Mouse (Mus musculus): ENCODE results near the gene Mrpl43. TPM values are rescaled to one million over a fixed set of nuclear protein-coding genes. Genes with fewer than 3 reads are reported as not detected.

Mrpl43 gene
- polyA plus RNA-seq (2015; fragmentation: Nextera tagmentation; extraction: Ambion mirVana) = 54.7 and 55.8 TPM in 2 replicates

GRCm38 (mm10) chr19:45005957-45006712 is at the start of gene Mrpl43:
Mrpl43 (minus strand) TSS chr19:45006442.

DNA sequence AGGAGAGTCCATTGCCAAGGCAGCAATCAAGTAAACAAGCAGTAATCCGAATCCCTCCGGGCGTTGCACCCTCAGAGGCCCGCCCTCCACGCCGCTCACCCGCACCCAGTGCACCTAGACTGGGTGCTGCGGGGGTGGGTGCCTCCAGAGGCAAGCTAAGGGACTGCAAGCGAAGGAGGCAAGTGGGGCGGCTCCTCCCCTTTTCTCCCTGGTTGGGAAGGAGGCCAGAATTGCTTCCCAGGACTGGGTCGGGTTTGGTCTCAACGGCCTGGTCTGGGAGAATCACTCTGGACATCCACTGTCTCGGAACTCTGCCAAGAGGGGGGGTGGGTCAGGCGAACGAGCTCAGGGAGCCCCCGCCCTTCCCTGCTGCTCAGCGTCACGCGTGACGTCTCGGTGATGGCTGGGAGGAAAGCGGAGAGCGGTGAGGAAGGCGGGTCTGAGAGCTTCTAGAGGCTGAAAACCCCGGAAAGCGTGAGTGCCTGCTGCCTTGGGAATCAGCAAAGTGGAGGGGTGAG is 41.2 kb upstream of the Mrpl43 start, which contains the start of gene Sfxn3:
Gene Sfxn3, plus strand, starts transcription at position 87 of the 518 bp plus-strand sequence.

GRCm38 (mm10) chr19:45045651-45046050 is 39.4 kb upstream of the Mrpl43 start, which contains the start of gene Pdzd7:
Pdzd7 (minus strand) TSS chr19:45045717.

DNA sequence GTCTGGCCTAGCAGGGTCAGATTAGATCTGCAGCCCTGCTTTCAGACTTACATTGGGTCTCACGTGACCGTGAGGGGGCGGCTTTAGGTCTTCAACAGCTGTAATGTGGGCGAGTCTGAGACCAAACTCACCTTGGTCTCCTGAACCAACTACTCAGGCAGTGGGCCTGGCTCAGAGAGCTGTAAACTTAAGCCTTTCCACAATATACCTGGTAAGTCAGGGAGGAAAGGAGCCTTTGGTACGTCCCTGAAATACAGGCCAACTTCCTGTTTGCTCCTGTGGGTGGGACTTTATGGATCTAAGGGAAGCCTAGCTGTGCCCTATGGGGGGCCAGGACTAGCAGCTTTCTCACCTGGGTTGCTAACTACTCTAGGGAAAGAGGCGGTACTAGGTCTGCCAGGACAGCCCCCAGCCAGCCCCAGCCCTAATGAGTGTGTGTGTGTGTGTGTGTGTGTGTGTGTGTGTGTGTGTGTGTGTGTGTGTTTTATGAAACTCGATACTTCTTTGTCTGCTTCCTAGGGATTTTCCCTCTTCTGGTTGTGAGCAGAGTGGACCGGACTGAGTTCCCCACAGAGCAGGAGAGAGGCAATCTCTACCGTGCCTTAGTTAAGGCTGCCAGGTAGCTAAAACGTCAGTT is 8.2 kb upstream of the Mrpl43 start, which contains the start of gene Lzts2:
Gene Lzts2, plus strand, starts transcription at position 80 of the 637 bp plus-strand sequence.

DNA sequence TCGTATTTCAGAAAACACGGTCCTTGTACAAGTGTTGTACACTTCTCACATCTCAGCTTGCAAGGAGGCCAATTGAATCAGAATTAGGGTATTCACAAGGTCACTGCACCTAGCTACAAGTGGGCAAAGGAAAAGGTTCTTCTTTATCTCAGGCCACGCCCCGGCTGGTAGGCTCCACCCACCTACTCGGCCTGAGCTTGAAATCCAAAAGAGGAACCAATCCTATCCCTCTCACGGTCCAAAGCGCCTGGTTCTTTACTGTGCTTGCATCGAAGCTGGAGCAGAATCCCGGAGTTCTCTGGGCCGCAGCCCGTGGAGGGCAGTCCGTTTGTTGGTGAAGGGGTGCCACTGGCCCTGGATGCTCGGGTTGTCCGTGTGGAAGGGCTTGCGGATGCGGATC is 798 bp downstream of the Mrpl43 start, which contains the start of gene Twnk:
Gene Twnk, plus strand, starts transcription at position 220 of the 400 bp plus-strand sequence.

GRCm38 (mm10) chr19:44988831-44989566 is 17.2 kb downstream of the Mrpl43 start, which contains the start of gene Sema4g:
Sema4g (plus strand) TSS chr19:44989101.

Other genes starting within 250 kb of the Mrpl43 start
- 14.2 and 15.9 TPM in 2 replicates for gene Slf2, start 75.3 kb downstream of the Mrpl43 start, polyA plus RNA-seq (2015; fragmentation: Nextera tagmentation; extraction: Ambion mirVana)
- 0.79 and 1.2 TPM in 2 replicates for gene Sema4g, start 17.3 kb downstream of the Mrpl43 start, polyA plus RNA-seq (2015; fragmentation: Nextera tagmentation; extraction: Ambion mirVana)
- 7.5 and 7.7 TPM in 2 replicates for gene Twnk, start 779 bp downstream of the Mrpl43 start, polyA plus RNA-seq (2015; fragmentation: Nextera tagmentation; extraction: Ambion mirVana)
- gene Lzts2, start 8.0 kb upstream of the Mrpl43 start, polyA plus RNA-seq (2015; fragmentation: Nextera tagmentation; extraction: Ambion mirVana) = 49.2 and 50.8 TPM in 2 replicates
- 0.19 and 0.25 TPM in 2 replicates for gene Pdzd7, start 39.3 kb upstream of the Mrpl43 start, polyA plus RNA-seq (2015; fragmentation: Nextera tagmentation; extraction: Ambion mirVana)
- gene Sfxn3, start 41.1 kb upstream of the Mrpl43 start, polyA plus RNA-seq (2015; fragmentation: Nextera tagmentation; extraction: Ambion mirVana) = 50.3 and 53.7 TPM in 2 replicates
- 10.8 and 11.4 TPM in 2 replicates for gene Kazald1, start 68.8 kb upstream of the Mrpl43 start, polyA plus RNA-seq (2015; fragmentation: Nextera tagmentation; extraction: Ambion mirVana)
- not detected in 2 replicates for gene Tlx1, start 144.2 kb upstream of the Mrpl43 start, polyA plus RNA-seq (2015; fragmentation: Nextera tagmentation; extraction: Ambion mirVana)
- 0.05 TPM in 1 of 2 replicates, not detected in the other for gene Lbx1, start 229.4 kb upstream of the Mrpl43 start, polyA plus RNA-seq (2015; fragmentation: Nextera tagmentation; extraction: Ambion mirVana)